Mouse (Mus musculus) G1E (cell line): ENCODE data around the gene Tmem255b.

ENCODE experiments used
- CTCF ChIP-seq: IDR thresholded peaks from 2 replicates; pipeline ENCODE4 v1.5.1; 2012; ENCODE audit warnings: low read depth, low read length, inconsistent platforms, mixed read lengths
- GATA1 ChIP-seq: IDR thresholded peaks from 2 replicates; pipeline ENCODE4 v1.6.1; 2012; ENCODE audit warnings: borderline replicate concordance, low read length, inconsistent platforms, mixed read lengths
- GATA2 ChIP-seq: IDR thresholded peaks from 2 replicates; pipeline ENCODE4 v1.6.1; 2012; ENCODE audit warnings: low read depth, low read length, inconsistent platforms, borderline replicate concordance
- POLR2AphosphoS5 ChIP-seq: IDR thresholded peaks from 2 replicates; pipeline ENCODE4 v1.6.1; 2012; ENCODE audit warnings: low read depth, low read length, inconsistent platforms; ENCODE audit not compliant: insufficient replicate concordance
- TAL1 ChIP-seq: conservative IDR thresholded peaks from 2 replicates; pipeline ENCODE4 v1.6.1; 2012; ENCODE audit warnings: low read depth, low read length, inconsistent platforms, mixed read lengths

GRCm38 (mm10) chr8:13403517-13403916 lies 31.5 kb upstream of the Tmem255b start:
- TF ChIP-seq TAL1 = no peak
- TF ChIP-seq CTCF = no peak
- no peak for TF ChIP-seq GATA1
- TF ChIP-seq GATA2 = no peak
- TF ChIP-seq POLR2AphosphoS5 = no peak
